8 mouse cellular contexts compared by ENCODE assay signal in the genomic region with DNA sequence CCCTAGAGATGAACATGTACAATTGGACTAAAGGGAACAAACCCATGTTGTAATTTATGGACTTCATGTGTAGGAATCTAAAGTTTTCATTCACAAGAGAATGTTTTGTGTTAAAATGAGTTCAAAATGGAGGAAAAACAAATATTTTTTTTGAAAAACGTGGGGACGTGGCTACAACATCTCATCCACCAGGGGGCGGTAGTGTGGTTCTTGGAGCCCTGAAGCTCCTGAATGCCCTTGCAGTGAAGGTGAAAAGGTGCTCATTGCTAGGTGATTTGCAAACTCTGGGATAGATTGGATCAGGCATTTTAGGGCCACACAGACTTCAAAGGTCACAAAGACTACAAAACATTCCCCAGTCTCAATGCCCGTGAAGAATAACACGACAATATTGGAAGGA.
A peak's percentile ranks its signal among the peaks of the same experiment; 100 is the strongest.
DNase-seq lines count a peak whose midpoint lies in the region; ATAC-seq lines count a peak whose summit lies in the region.

No protein-coding gene starts in this region.

- intact Hi-C loops in heart, postnatal 10 days (cut with DNase I) = loop anchor here (2.0 kb wide), 1 partner anchor 324 kb away; no protein-coding TSS in a partner anchor

- peak; percentile 68; the same call in 1 of the 2 replicates for ATAC-seq in common myeloid progenitor, adult 5-6 weeks (replicated peaks; ENCODE audit: low read depth, poor library complexity, severe bottlenecking)

- peak; percentile 25 to 67 for DNase-seq in heart, postnatal 10 days
- no peak for DNase-seq in heart, adult 11 months
- DNase-seq in 3T3-L1 (ENCODE audit: low read depth, low spot score) = peak; percentile 71
- DNase-seq in adrenal gland, adult 2 months = peak; percentile 37
- DNase-seq in kidney, postnatal 14 days = peak; percentile 55
- peak; percentile 66 for DNase-seq in lung, postnatal 36 days
- DNase-seq in yolk sac, embryonic 10.5 days (ENCODE audit: low spot score) = peak; percentile 7
